Mouse (Mus musculus) testis, adult 2 months (tissue): ENCODE data around the gene Atp11a.

Experiments used
- CTCF ChIP-seq: fragments of 200-500 bp; IDR thresholded peaks from 2 replicates; pipeline ENCODE4 v1.5.1; 2012; ENCODE audit warnings: low read depth, mild to moderate bottlenecking, inconsistent platforms, low read length, moderate library complexity; ENCODE audit not compliant: control insufficient read depth, insufficient read depth, insufficient replicate concordance
- POLR2A ChIP-seq: fragments of 200-500 bp; IDR thresholded peaks from 2 replicates; pipeline ENCODE4 v1.6.1; 2012; ENCODE audit warnings: low read depth, mild to moderate bottlenecking, inconsistent platforms, low read length, moderate library complexity; ENCODE audit not compliant: control insufficient read depth

DNA sequence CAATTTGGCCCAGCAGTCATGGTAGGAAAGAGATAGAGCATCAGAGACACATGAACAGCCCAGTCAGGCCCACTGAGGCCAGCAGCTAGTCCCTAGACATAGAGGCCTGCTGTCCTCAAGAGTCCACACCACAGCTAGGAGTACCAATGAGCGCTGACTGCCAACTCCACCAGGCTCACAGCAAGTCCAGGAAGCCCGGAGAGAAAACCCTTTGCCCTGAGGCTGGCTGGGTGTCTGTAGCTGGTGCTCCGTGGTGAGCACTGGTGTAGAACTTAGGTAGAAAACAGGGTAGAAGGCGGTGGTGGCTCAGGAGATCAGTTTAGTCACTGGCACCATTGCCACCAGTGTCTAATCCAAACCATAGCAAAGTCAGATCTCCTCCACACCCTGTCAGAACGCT, 988 bp upstream of the Atp11a start:
- TF ChIP-seq CTCF = no peak
- no peak for TF ChIP-seq POLR2A
